Mouse (Mus musculus): ENCODE measurements at regions not wholly inside any gene's neighbourhood (a gene's known extent, or its start where the extent isn't known, plus 50 kb on each side); places are given as distances from the start of the nearest gene placed in this dataset.
A peak's percentile ranks its signal among the peaks of the same experiment; 100 is the strongest.

GRCm38 (mm10) chr4:89419507-89419906, 108.7 kb upstream of the Cdkn2b start:
- peak; percentile 53 for ATAC-seq (ENCODE audit: low FRiP score, low read depth)

GRCm38 (mm10) chr4:89405624-89406167, 94.9 kb upstream of the Cdkn2b start:
- 71% methylated on average over 2 of the region's 2 CpGs for WGBS
- H3K4me3 ChIP-seq (replicated peaks; ENCODE audit: low read length) = no peak overlapping the region

More at GRCm38 (mm10) chr4:89419507-89419906, 108.7 kb upstream of the Cdkn2b start:
- Histone ChIP-seq H3K4me2 (replicated peaks; ENCODE audit: low read depth, low read length, severe bottlenecking) (no peak overlapping the region), H3K36me3 (ENCODE audit: control insufficient read depth, insufficient read depth, low read length) (no peaks in the 10 kb centered on the region), H3K27ac (replicated peaks; ENCODE audit: low read depth, low read length) (no peak overlapping the region), H3K9me3 (ENCODE audit: control insufficient read depth, low read length) (no peaks in the 10 kb centered on the region; the same call in 1 of the 2 replicates), H3K4me3 (replicated peaks; ENCODE audit: low read length) (no peak overlapping the region), H3K4me1 (ENCODE audit: control insufficient read depth, insufficient read depth, low read length) (no peaks in the 10 kb centered on the region), H3K9ac (ENCODE audit: low read depth, low read length, severe bottlenecking) (no peak overlapping the region), H3K27me3 (ENCODE audit: control insufficient read depth, insufficient read depth, low read length) (no peaks in the 10 kb centered on the region)
- WGBS = 44% methylated on average over 7 of the region's 7 CpGs
- DNase-seq (ENCODE audit: low spot score) = no peak
- no peak for TF ChIP-seq POLR2A (IDR thresholded peaks at IDR 0.05; ENCODE audit: borderline replicate concordance, extremely low read depth, insufficient read depth, insufficient read length)

GRCm38 (mm10) chr4:89403151-89403550, 92.3 kb upstream of the Cdkn2b start:
- H3K9ac ChIP-seq (ENCODE audit: low read depth, low read length, severe bottlenecking) = no peak overlapping the region
- H3K27me3 ChIP-seq (ENCODE audit: control insufficient read depth, insufficient read depth, low read length) = no peaks in the 10 kb centered on the region
- no peak overlapping the region for H3K27ac ChIP-seq (replicated peaks; ENCODE audit: low read depth, low read length)
- TF ChIP-seq POLR2A (IDR thresholded peaks at IDR 0.05; ENCODE audit: borderline replicate concordance, extremely low read depth, insufficient read depth, insufficient read length) = no peak
- no peak overlapping the region for H3K4me2 ChIP-seq (replicated peaks; ENCODE audit: low read depth, low read length, severe bottlenecking)
- H3K9me3 ChIP-seq (ENCODE audit: control insufficient read depth, low read length) = no peaks in the 10 kb centered on the region
- DNase-seq (ENCODE audit: low spot score) = no peak
- no peaks in the 10 kb centered on the region for H3K4me1 ChIP-seq (ENCODE audit: control insufficient read depth, insufficient read depth, low read length)
- H3K4me3 ChIP-seq (replicated peaks; ENCODE audit: low read length) = no peak overlapping the region
- no peak for ATAC-seq (ENCODE audit: low FRiP score, low read depth)
- WGBS = 73% methylated on average over 1 of the region's 1 CpGs
- H3K36me3 ChIP-seq (ENCODE audit: control insufficient read depth, insufficient read depth, low read length) = no peaks in the 10 kb centered on the region

More at GRCm38 (mm10) chr4:89405624-89406167, 94.9 kb upstream of the Cdkn2b start:
- Histone ChIP-seq H3K9me3 (ENCODE audit: control insufficient read depth, low read length) (no peaks in the 10 kb centered on the region), H3K27ac (replicated peaks; ENCODE audit: low read depth, low read length) (no peak overlapping the region), H3K4me2 (replicated peaks; ENCODE audit: low read depth, low read length, severe bottlenecking) (no peak overlapping the region), H3K36me3 (ENCODE audit: control insufficient read depth, insufficient read depth, low read length) (no peaks in the 10 kb centered on the region), H3K27me3 (ENCODE audit: control insufficient read depth, insufficient read depth, low read length) (no peaks in the 10 kb centered on the region), H3K4me1 (ENCODE audit: control insufficient read depth, insufficient read depth, low read length) (no peaks in the 10 kb centered on the region), H3K9ac (ENCODE audit: low read depth, low read length, severe bottlenecking) (no peak overlapping the region)
- ATAC-seq (ENCODE audit: low FRiP score, low read depth) (no peak), DNase-seq (ENCODE audit: low spot score) (no peak)
- no peak for TF ChIP-seq POLR2A (IDR thresholded peaks at IDR 0.05; ENCODE audit: borderline replicate concordance, extremely low read depth, insufficient read depth, insufficient read length)

GRCm38 (mm10) chr4:89402324-89402723, 91.5 kb upstream of the Cdkn2b start:
- H3K9ac ChIP-seq (ENCODE audit: low read depth, low read length, severe bottlenecking) = no peak overlapping the region
- H3K4me1 ChIP-seq (ENCODE audit: control insufficient read depth, insufficient read depth, low read length) = no peaks in the 10 kb centered on the region
- no peak for ATAC-seq (ENCODE audit: low FRiP score, low read depth)
- H3K36me3 ChIP-seq (ENCODE audit: control insufficient read depth, insufficient read depth, low read length) = no peaks in the 10 kb centered on the region
- H3K9me3 ChIP-seq (ENCODE audit: control insufficient read depth, low read length) = no peaks in the 10 kb centered on the region
- no peak for TF ChIP-seq POLR2A (IDR thresholded peaks at IDR 0.05; ENCODE audit: borderline replicate concordance, extremely low read depth, insufficient read depth, insufficient read length)
- no peak for DNase-seq (ENCODE audit: low spot score)
- WGBS = 71% methylated on average over 5 of the region's 5 CpGs
- no peak overlapping the region for H3K4me3 ChIP-seq (replicated peaks; ENCODE audit: low read length)
- H3K4me2 ChIP-seq (replicated peaks; ENCODE audit: low read depth, low read length, severe bottlenecking) = no peak overlapping the region
- H3K27me3 ChIP-seq (ENCODE audit: control insufficient read depth, insufficient read depth, low read length) = no peaks in the 10 kb centered on the region
- no peak overlapping the region for H3K27ac ChIP-seq (replicated peaks; ENCODE audit: low read depth, low read length)

GRCm38 (mm10) chr4:89401696-89402095, 90.9 kb upstream of the Cdkn2b start:
- Histone ChIP-seq H3K4me1 (ENCODE audit: control insufficient read depth, insufficient read depth, low read length) (no peaks in the 10 kb centered on the region), H3K9me3 (ENCODE audit: control insufficient read depth, low read length) (no peaks in the 10 kb centered on the region), H3K27ac (replicated peaks; ENCODE audit: low read depth, low read length) (no peak overlapping the region), H3K4me3 (replicated peaks; ENCODE audit: low read length) (no peak overlapping the region), H3K4me2 (replicated peaks; ENCODE audit: low read depth, low read length, severe bottlenecking) (no peak overlapping the region), H3K27me3 (ENCODE audit: control insufficient read depth, insufficient read depth, low read length) (no peaks in the 10 kb centered on the region), H3K36me3 (ENCODE audit: control insufficient read depth, insufficient read depth, low read length) (no peaks in the 10 kb centered on the region), H3K9ac (ENCODE audit: low read depth, low read length, severe bottlenecking) (no peak overlapping the region)
- ATAC-seq (ENCODE audit: low FRiP score, low read depth) (no peak), DNase-seq (ENCODE audit: low spot score) (no peak)
- no peak for TF ChIP-seq POLR2A (IDR thresholded peaks at IDR 0.05; ENCODE audit: borderline replicate concordance, extremely low read depth, insufficient read depth, insufficient read length)
- 66% methylated on average over 2 of the region's 2 CpGs for WGBS
